Mouse (Mus musculus): ENCODE measurements around the gene Mroh8. TPM values are rescaled to one million over a fixed set of nuclear protein-coding genes. Genes with fewer than 3 reads are reported as not detected.
A peak's percentile ranks its signal among the peaks of the same experiment; 100 is the strongest.

The Mroh8 gene
- polyA plus RNA-seq, 1 experiment from 2014 or later: 0.21 TPM

GRCm38 (mm10) chr2:157190651-157191050, 88.7 kb downstream of the Mroh8 start:
- WGBS: 93% methylated on average over 4 of the region's 4 CpGs
- Histone ChIP-seq H3K27ac (ENCODE audit: low read depth, low read length) (no peak overlapping the region), H3K4me2 (replicated peaks; ENCODE audit: low read depth) (no peak overlapping the region), H3K36me3 (ENCODE audit: control insufficient read depth, insufficient read depth) (peaks cover 88% of the 10 kb centered on the region), H3K27me3 (replicated peaks; ENCODE audit: control insufficient read depth, insufficient read depth, low read length) (no peaks in the 10 kb centered on the region), H3K4me3 (ENCODE audit: low read depth, low read length) (no peak overlapping the region), H3K4me1 (replicated peaks; ENCODE audit: control insufficient read depth, insufficient read depth, low read length) (no peaks in the 10 kb centered on the region), H3K9me3 (ENCODE audit: control insufficient read depth) (no peaks in the 10 kb centered on the region), H3K9ac (ENCODE audit: low read depth, low read length) (no peak overlapping the region)
- no peak for ATAC-seq
- TF ChIP-seq CTCF (IDR thresholded peaks at IDR 0.05; ENCODE audit: low read depth): no peak

GRCm38 (mm10) chr2:157187223-157187622, 92.1 kb downstream of the Mroh8 start:
- H3K4me2 ChIP-seq (replicated peaks; ENCODE audit: low read depth): no peak overlapping the region
- no peak overlapping the region for H3K9ac ChIP-seq (ENCODE audit: low read depth, low read length)
- no peak for TF ChIP-seq CTCF (IDR thresholded peaks at IDR 0.05; ENCODE audit: low read depth)
- peaks cover 68% of the 10 kb centered on the region for H3K36me3 ChIP-seq (ENCODE audit: control insufficient read depth, insufficient read depth)
- no peaks in the 10 kb centered on the region for H3K9me3 ChIP-seq (ENCODE audit: control insufficient read depth)
- no peak for ATAC-seq
- H3K4me1 ChIP-seq (replicated peaks; ENCODE audit: control insufficient read depth, insufficient read depth, low read length): no peaks in the 10 kb centered on the region
- WGBS: 74% methylated on average over 4 of the region's 4 CpGs
- H3K4me3 ChIP-seq (ENCODE audit: low read depth, low read length): no peak overlapping the region
- no peaks in the 10 kb centered on the region for H3K27me3 ChIP-seq (replicated peaks; ENCODE audit: control insufficient read depth, insufficient read depth, low read length)
- H3K27ac ChIP-seq (ENCODE audit: low read depth, low read length): no peak overlapping the region; the same call in 1 of the 2 replicates

- no peak overlapping the region for H3K4me3 ChIP-seq (ENCODE audit: low read depth, low read length)
- TF ChIP-seq CTCF (IDR thresholded peaks at IDR 0.05; ENCODE audit: low read depth): no peak
- no peak overlapping the region for H3K27ac ChIP-seq (ENCODE audit: low read depth, low read length)
- no peak for ATAC-seq
- 66% methylated on average over 5 of the region's 5 CpGs for WGBS
- H3K4me1 ChIP-seq (replicated peaks; ENCODE audit: control insufficient read depth, insufficient read depth, low read length): no peaks in the 10 kb centered on the region
- no peaks in the 10 kb centered on the region for H3K9me3 ChIP-seq (ENCODE audit: control insufficient read depth)
- H3K4me2 ChIP-seq (replicated peaks; ENCODE audit: low read depth): no peak overlapping the region
- no peak overlapping the region for H3K9ac ChIP-seq (ENCODE audit: low read depth, low read length)
- no peaks in the 10 kb centered on the region for H3K27me3 ChIP-seq (replicated peaks; ENCODE audit: control insufficient read depth, insufficient read depth, low read length)
- H3K36me3 ChIP-seq (ENCODE audit: control insufficient read depth, insufficient read depth): peaks cover 64% of the 10 kb centered on the region
These were observed 92.8 kb downstream of the Mroh8 start for GRCm38 (mm10) chr2:157186504-157186903.

- Histone ChIP-seq H3K9ac (ENCODE audit: low read depth, low read length) (no peak overlapping the region), H3K36me3 (ENCODE audit: control insufficient read depth, insufficient read depth) (peaks cover 50% of the 10 kb centered on the region), H3K4me3 (ENCODE audit: low read depth, low read length) (no peak overlapping the region), H3K9me3 (ENCODE audit: control insufficient read depth) (no peaks in the 10 kb centered on the region), H3K27me3 (replicated peaks; ENCODE audit: control insufficient read depth, insufficient read depth, low read length) (no peaks in the 10 kb centered on the region), H3K4me2 (replicated peaks; ENCODE audit: low read depth) (no peak overlapping the region), H3K27ac (ENCODE audit: low read depth, low read length) (no peak overlapping the region), H3K4me1 (replicated peaks; ENCODE audit: control insufficient read depth, insufficient read depth, low read length) (no peaks in the 10 kb centered on the region)
- TF ChIP-seq CTCF (IDR thresholded peaks at IDR 0.05; ENCODE audit: low read depth): no peak
- ATAC-seq: no peak
- 83% methylated on average over 13 of the region's 13 CpGs for WGBS
These were observed 94.2 kb downstream of the Mroh8 start for GRCm38 (mm10) chr2:157185022-157185660.

- Histone ChIP-seq H3K4me1 (replicated peaks; ENCODE audit: control insufficient read depth, insufficient read depth, low read length) (no peaks in the 10 kb centered on the region), H3K36me3 (ENCODE audit: control insufficient read depth, insufficient read depth) (peaks cover 29% of the 10 kb centered on the region), H3K4me2 (replicated peaks; ENCODE audit: low read depth) (0 out of 2 replicates have a peak overlapping the region, but pooled peaks have one; percentile 24), H3K27ac (ENCODE audit: low read depth, low read length) (no peak overlapping the region), H3K9me3 (ENCODE audit: control insufficient read depth) (no peaks in the 10 kb centered on the region), H3K4me3 (ENCODE audit: low read depth, low read length) (no peak overlapping the region), H3K27me3 (replicated peaks; ENCODE audit: control insufficient read depth, insufficient read depth, low read length) (no peaks in the 10 kb centered on the region), H3K9ac (ENCODE audit: low read depth, low read length) (no peak overlapping the region; the same call in 1 of the 2 replicates)
- no peak for TF ChIP-seq CTCF (IDR thresholded peaks at IDR 0.05; ENCODE audit: low read depth)
- 56% methylated on average over 6 of the region's 6 CpGs for WGBS
- ATAC-seq: 0 out of 2 replicates have a peak, but pooled peaks have one; percentile 51
These were observed 101.2 kb downstream of the Mroh8 start for GRCm38 (mm10) chr2:157178167-157178566.

- no peaks in the 10 kb centered on the region for H3K27me3 ChIP-seq (replicated peaks; ENCODE audit: control insufficient read depth, insufficient read depth, low read length)
- H3K9ac ChIP-seq (ENCODE audit: low read depth, low read length): no peak overlapping the region
- no peak for TF ChIP-seq CTCF (IDR thresholded peaks at IDR 0.05; ENCODE audit: low read depth)
- no peaks in the 10 kb centered on the region for H3K9me3 ChIP-seq (ENCODE audit: control insufficient read depth)
- H3K4me3 ChIP-seq (ENCODE audit: low read depth, low read length): no peak overlapping the region
- no peak overlapping the region for H3K27ac ChIP-seq (ENCODE audit: low read depth, low read length)
- WGBS: 82% methylated on average over 3 of the region's 3 CpGs
- peaks cover 25% of the 10 kb centered on the region for H3K36me3 ChIP-seq (ENCODE audit: control insufficient read depth, insufficient read depth)
- H3K4me2 ChIP-seq (replicated peaks; ENCODE audit: low read depth): no peak overlapping the region
- no peaks in the 10 kb centered on the region for H3K4me1 ChIP-seq (replicated peaks; ENCODE audit: control insufficient read depth, insufficient read depth, low read length)
- ATAC-seq: no peak
These were observed 103.1 kb downstream of the Mroh8 start for GRCm38 (mm10) chr2:157176248-157176647.

Measured in intestine, postnatal 0 days (tissue).